Mouse (Mus musculus): ENCODE results near the gene Olfr1196. TPM values are rescaled to one million over a fixed set of nuclear protein-coding genes. Genes with fewer than 3 reads are reported as not detected.

Olfr1196 gene
- not detected in 4 replicates for total RNA-seq (2023)

GRCm38 (mm10) chr2:88704497-88704896 is at the start of gene Olfr1196:
TSS of gene Olfr1196 (minus strand) at chr2:88704597.

GRCm38 (mm10) chr2:88751270-88751669 is 46.9 kb upstream of the Olfr1196 start, which contains the start of gene Olfr1198:
TSS of gene Olfr1198 (minus strand) at chr2:88751370.

DNA sequence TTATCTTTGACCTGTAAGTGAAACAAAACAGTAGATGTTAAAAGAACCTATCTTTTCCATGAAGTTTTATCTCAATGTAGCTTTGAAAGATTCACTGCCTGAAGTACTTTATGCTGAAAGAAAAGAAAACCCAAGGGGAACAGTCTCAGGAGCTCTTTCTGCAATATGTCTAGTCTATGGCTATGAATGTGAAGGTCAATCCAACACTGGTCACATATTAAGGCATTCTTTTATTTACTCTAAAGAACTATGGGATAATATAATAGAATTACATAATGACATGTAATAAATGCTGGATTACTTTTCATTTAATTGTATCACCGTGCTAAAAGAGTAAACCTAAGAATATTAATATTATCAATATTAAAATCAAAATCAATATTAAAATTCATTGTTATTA is 27.9 kb upstream of the Olfr1196 start, which contains the start of gene Olfr1197:
Gene Olfr1197, minus strand, starts transcription at position 101 of the 400 bp plus-strand sequence.

DNA sequence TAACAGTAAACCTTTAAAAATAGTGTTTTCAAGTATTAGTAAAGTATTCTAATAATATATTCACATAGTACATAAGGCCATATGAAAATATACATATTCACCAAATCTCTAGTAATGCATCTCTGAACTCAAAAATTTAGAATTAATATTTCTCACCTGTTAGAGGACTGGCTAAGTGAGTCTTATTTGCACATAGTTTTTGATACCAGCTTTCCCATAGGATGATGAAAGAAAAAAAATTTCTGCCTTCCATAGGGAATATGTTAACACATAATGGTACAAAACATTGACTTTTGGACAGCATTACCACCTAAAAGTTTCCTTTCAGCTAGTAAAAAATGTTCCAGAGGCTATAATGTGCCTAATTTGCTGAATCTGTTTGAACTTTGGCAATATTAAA is 15.3 kb downstream of the Olfr1196 start, which contains the start of gene Olfr1195:
Gene Olfr1195, minus strand, starts transcription at position 101 of the 400 bp plus-strand sequence.

GRCm38 (mm10) chr2:88675328-88675727 is 29.1 kb downstream of the Olfr1196 start, which contains the start of gene Olfr1193:
TSS of gene Olfr1193 (plus strand) at chr2:88675628.

DNA sequence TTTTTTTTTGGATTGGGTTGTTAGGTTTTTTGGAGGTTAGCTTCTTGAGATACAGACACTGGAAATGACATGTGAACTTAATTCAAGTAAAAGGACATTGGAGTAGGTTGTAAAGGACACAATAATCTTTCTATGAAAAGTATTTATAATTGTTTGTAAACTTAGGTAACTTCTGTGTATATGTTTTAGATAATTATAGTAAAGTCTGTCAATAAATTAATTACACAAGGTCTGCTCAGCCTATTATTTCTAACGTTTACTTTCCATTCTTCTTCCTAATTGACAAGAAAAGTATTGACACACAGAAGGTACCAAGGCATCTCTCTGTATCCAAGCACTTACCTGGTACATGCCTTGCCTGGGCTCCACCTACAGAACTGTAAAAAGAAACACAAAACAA is 56.2 kb downstream of the Olfr1196 start, which contains the start of gene Olfr1192-ps1:
Gene Olfr1192-ps1, plus strand, starts transcription at position 301 of the 400 bp plus-strand sequence.

Other genes with a start within 250 kb of the Olfr1196 start
- not detected in 4 replicates for gene Olfr1183, start 249.7 kb downstream of the Olfr1196 start, total RNA-seq (2023)
- gene Olfr1184, start 221.0 kb downstream of the Olfr1196 start, total RNA-seq (2023), result not detected in 4 replicates
- not detected in 4 replicates for gene Olfr1185-ps1, start 211.3 kb downstream of the Olfr1196 start, total RNA-seq (2023)
- not detected in 4 replicates for gene Olfr1186, start 186.0 kb downstream of the Olfr1196 start, total RNA-seq (2023)
- not detected in 4 replicates for gene Olfr1188, start 147.7 kb downstream of the Olfr1196 start, total RNA-seq (2023)
- gene Olfr1189, start 118.1 kb downstream of the Olfr1196 start, total RNA-seq (2023), result not detected in 4 replicates
- 0.09 to 0.20 TPM in 2 of 4 replicates, not detected in the others for gene Olfr1191-ps1, start 64.1 kb downstream of the Olfr1196 start, total RNA-seq (2023)
- not detected in 4 replicates for gene Olfr1192-ps1, start 56.1 kb downstream of the Olfr1196 start, total RNA-seq (2023)
- not detected in 4 replicates for gene Olfr1193, start 29.0 kb downstream of the Olfr1196 start, total RNA-seq (2023)
- gene Olfr1195, start 15.4 kb downstream of the Olfr1196 start, total RNA-seq (2023), result not detected in 4 replicates
- not detected in 4 replicates for gene Olfr1197, start 27.8 kb upstream of the Olfr1196 start, total RNA-seq (2023)
- gene Olfr1198, start 46.8 kb upstream of the Olfr1196 start, total RNA-seq (2023), result not detected in 4 replicates
- not detected in 4 replicates for gene Olfr1199, start 55.9 kb upstream of the Olfr1196 start, total RNA-seq (2023)
- not detected in 4 replicates for gene Olfr1200, start 65.9 kb upstream of the Olfr1196 start, total RNA-seq (2023)
- not detected in 4 replicates for gene Olfr1201, start 88.4 kb upstream of the Olfr1196 start, total RNA-seq (2023)
- gene Olfr1202, start 109.9 kb upstream of the Olfr1196 start, total RNA-seq (2023), result not detected in 4 replicates
- gene Olfr1205, start 125.1 kb upstream of the Olfr1196 start, total RNA-seq (2023), result not detected in 4 replicates
- gene Olfr1204, start 144.7 kb upstream of the Olfr1196 start, total RNA-seq (2023), result not detected in 4 replicates
- not detected in 4 replicates for gene Olfr1206, start 158.6 kb upstream of the Olfr1196 start, total RNA-seq (2023)
- gene Olfr1208, start 197.7 kb upstream of the Olfr1196 start, total RNA-seq (2023), result not detected in 4 replicates
- gene Olfr1209, start 210.6 kb upstream of the Olfr1196 start, total RNA-seq (2023), result not detected in 4 replicates
- not detected in 4 replicates for gene Olfr1211, start 233.5 kb upstream of the Olfr1196 start, total RNA-seq (2023)
- not detected in 4 replicates for gene Olfr1212, start 249.4 kb upstream of the Olfr1196 start, total RNA-seq (2023)

All from B cell, adult 62 days (primary cell).